Mouse (Mus musculus): ENCODE measurements at regions not wholly inside any gene's neighbourhood (a gene's known extent, or its start where the extent isn't known, plus 50 kb on each side); places are given as distances from the start of the nearest gene placed in this dataset.
"Not testable (repeated sequence)": the region's sequence is repeated elsewhere in the genome, so short reads cannot be mapped to it uniquely, and the experiment has no call there.

DNA sequence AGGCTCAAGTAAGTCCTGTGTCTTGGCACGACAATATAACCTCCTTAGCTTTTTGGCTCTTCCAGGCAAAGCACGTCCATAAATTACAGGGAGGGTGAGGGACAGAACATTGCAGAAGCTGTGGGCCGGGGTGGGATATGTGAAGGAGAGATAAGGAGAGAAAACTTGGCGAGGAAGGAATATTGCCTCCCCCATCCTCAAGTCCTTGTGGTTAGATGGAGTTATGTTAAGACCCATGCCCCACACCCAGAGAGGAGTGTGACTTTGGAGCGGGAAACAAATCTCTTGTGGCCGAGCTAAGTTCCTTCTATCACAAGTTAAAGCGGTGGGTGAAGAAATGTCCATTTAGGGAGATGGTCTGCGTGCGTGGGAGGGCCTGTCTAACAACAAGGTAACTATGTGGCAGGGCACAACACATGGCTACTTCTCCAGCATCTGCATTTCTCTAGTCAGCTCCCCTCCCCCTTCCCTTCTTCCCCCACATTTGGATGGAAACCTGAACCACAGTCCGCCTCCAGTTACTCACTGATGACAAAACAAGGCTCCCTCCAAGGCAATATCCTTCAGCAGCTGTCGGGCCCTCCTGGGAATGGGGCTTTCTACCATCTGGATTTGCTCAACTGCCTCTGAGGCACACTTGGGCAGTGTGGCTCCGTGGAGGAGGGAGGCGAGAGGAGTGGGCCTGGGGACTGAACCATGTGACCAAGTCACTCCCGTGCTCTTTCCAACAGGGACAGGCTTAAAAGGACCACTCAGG lies 56.7 kb upstream of the Slc44a3 start:
- in situ Hi-C loops (cut with MboI; ENCODE audit: low pct_unique_long_range_greater_than_20kb in 1 of 2, low sequenced_read_pairs in 2 of 2, unreplicated experiment in 1 of 2) = loop anchor here in 1 of 2 experiments (5.0 kb wide), 1 partner anchor 37 kb away; no protein-coding TSS in a partner anchor

DNA sequence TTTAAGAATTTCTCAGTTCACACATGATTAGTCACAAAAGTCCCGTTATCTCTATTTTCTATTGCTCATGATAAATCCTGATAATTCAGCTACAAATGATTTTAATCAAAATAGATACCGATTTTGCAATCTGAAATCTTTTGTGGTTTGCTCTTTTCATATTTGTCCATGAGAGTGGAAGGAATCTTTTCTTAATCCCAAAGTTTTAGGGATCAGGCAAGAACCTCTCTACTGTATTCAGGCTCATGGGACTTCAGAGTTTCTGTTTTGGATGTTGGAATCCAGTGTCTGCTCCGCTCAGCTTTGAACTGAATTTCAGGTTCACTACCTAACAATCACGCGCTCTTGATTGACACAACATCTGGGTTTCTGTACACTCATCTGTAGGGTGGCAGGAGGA lies 53.1 kb upstream of the Slc44a3 start:
- in situ Hi-C loops (cut with MboI; ENCODE audit: low pct_unique_long_range_greater_than_20kb in 1 of 2, low sequenced_read_pairs in 2 of 2, unreplicated experiment in 1 of 2) = loop anchor here in 1 of 2 experiments (5.0 kb wide), 1 partner anchor 33 kb away; no protein-coding TSS in a partner anchor

DNA sequence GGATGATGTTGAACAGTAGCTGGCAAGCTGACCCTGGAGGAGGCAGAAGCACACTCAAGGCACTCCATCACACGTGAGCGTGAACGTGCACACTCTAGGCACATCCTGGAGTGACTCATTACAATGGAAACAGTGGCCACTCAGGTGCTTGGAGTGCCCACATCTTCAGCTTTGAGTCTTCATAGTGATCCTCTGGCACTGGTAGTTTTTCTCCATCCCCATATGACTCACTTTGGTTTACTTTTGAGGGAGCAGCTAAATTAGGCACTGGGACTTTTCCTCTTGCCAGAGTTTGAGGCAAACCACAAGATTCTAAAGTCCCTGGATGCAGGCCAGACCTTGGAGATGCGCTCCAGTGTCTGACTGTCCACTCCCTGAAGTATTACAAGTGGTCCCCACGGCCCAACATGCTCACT lies 52.5 kb upstream of the Slc44a3 start:
- in situ Hi-C loops (cut with MboI; ENCODE audit: low pct_unique_long_range_greater_than_20kb in 1 of 2, low sequenced_read_pairs in 2 of 2, unreplicated experiment in 1 of 2) = loop anchor here in 1 of 2 experiments (5.0 kb wide), 1 partner anchor 32 kb away; no protein-coding TSS in a partner anchor

DNA sequence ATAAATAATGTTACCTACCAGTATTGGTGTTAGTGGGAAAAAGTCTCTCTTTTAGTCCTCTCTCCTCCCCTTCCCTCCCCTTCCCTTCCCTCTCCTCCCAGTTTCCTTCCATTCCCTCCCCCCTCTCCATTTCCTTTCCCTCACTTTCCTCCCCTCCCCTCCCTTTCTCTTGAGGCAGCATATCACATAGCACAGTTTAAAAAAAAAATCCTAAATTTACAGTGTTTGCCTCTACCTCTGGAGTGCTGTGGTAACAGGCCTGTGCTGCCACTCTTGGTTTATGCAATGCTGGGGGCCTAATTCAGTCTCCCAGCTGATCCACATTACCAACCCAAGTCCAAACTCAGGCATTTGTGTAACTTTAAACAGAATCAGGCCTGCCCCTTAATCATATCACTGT lies 52.1 kb upstream of the Slc44a3 start:
- in situ Hi-C loops (cut with MboI; ENCODE audit: low pct_unique_long_range_greater_than_20kb in 1 of 2, low sequenced_read_pairs in 2 of 2, unreplicated experiment in 1 of 2) = no loop called here

DNA sequence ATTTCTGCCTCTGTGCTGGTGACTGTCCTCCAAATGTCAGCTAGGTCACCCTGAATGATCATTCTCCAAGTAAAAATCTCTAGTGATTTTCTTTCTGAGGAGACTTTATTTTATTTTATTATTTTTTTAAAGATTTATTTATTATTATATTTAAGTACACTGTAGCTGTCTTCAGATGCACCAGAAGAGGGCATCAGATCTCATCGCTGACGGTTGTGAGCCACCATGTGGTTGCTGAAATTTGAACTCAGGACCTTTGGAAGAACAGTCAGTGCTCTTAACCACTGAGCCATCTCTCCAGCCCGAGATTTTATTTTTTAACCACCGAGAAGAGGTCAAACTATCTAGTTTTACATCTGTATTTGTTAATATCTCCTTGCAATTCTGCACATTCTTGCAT lies 50.5 kb upstream of the Slc44a3 start:
- in situ Hi-C loops (cut with MboI; ENCODE audit: low pct_unique_long_range_greater_than_20kb in 1 of 2, low sequenced_read_pairs in 2 of 2, unreplicated experiment in 1 of 2) = not testable (repeated sequence)

Measured in mouse embryonic stem cell (cell line).